Mouse (Mus musculus): ENCODE measurements at regions not wholly inside any gene's neighbourhood (a gene's known extent, or its start where the extent isn't known, plus 50 kb on each side); places are given as distances from the start of the nearest gene placed in this dataset.

GRCm38 (mm10) chr3:144367766-144368116 is 162.7 kb upstream of the Lmo4 start:
- Histone ChIP-seq H3K36me3 (ENCODE audit: control insufficient read depth, insufficient read depth) (no peaks in the 10 kb centered on the region), H3K9me3 (ENCODE audit: control insufficient read depth) (no peaks in the 10 kb centered on the region), H3K4me3 (ENCODE audit: low read depth, low read length) (no peak overlapping the region), H3K27ac (ENCODE audit: low read depth, low read length) (no peak overlapping the region), H3K27me3 (replicated peaks; ENCODE audit: control insufficient read depth, insufficient read depth, low read length) (no peaks in the 10 kb centered on the region), H3K4me1 (replicated peaks; ENCODE audit: control insufficient read depth, insufficient read depth, low read length) (no peaks in the 10 kb centered on the region), H3K4me2 (replicated peaks; ENCODE audit: low read depth) (peak overlapping the region; percentile 39), H3K9ac (ENCODE audit: low read depth, low read length) (no peak overlapping the region)
- WGBS, result 39% methylated on average over 7 of the region's 7 CpGs
- no peak for ATAC-seq
- TF ChIP-seq CTCF (IDR thresholded peaks at IDR 0.05; ENCODE audit: low read depth), result no peak

GRCm38 (mm10) chr3:144366976-144367765 is 162.2 kb upstream of the Lmo4 start:
- Histone ChIP-seq H3K4me3 (ENCODE audit: low read depth, low read length) (no peak overlapping the region), H3K4me1 (replicated peaks; ENCODE audit: control insufficient read depth, insufficient read depth, low read length) (no peaks in the 10 kb centered on the region), H3K27ac (ENCODE audit: low read depth, low read length) (no peak overlapping the region), H3K27me3 (replicated peaks; ENCODE audit: control insufficient read depth, insufficient read depth, low read length) (no peaks in the 10 kb centered on the region), H3K4me2 (replicated peaks; ENCODE audit: low read depth) (peak overlapping the region; percentile 39), H3K9ac (ENCODE audit: low read depth, low read length) (no peak overlapping the region), H3K36me3 (ENCODE audit: control insufficient read depth, insufficient read depth) (no peaks in the 10 kb centered on the region), H3K9me3 (ENCODE audit: control insufficient read depth) (no peaks in the 10 kb centered on the region)
- ATAC-seq, result no peak
- TF ChIP-seq CTCF (IDR thresholded peaks at IDR 0.05; ENCODE audit: low read depth), result peak; percentile 56
- 44% methylated on average over 22 of the region's 22 CpGs for WGBS

GRCm38 (mm10) chr3:144365894-144366293 is 160.9 kb upstream of the Lmo4 start:
- no peak for TF ChIP-seq CTCF (IDR thresholded peaks at IDR 0.05; ENCODE audit: low read depth)

DNA sequence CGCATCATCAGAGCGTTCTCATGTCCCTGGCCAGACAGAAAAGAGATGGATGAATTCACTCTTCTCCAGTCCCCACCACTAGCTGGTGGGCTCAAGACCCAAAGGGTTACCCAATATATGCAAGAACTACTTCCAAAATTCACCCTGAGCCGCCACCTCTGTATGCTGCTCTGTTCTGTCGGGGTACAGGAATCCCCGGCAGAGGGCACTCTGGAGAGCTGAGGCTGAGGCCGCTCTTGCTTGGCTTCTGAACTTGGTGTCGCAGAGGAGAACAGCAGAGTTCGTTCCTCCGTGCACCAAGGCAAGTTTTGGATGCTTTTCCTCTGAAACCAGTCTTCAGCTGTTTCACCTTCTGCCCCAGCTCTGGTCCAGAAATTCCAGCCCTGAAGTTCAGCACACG is 157.5 kb upstream of the Lmo4 start:
- H3K27ac ChIP-seq (ENCODE audit: low read depth, low read length), result no peak overlapping the region
- H3K4me3 ChIP-seq (ENCODE audit: low read depth, low read length), result no peak overlapping the region
- no peaks in the 10 kb centered on the region for H3K4me1 ChIP-seq (replicated peaks; ENCODE audit: control insufficient read depth, insufficient read depth, low read length)
- 72% methylated on average over 10 of the region's 10 CpGs for whole genome bisulfite sequencing
- H3K9me3 ChIP-seq (ENCODE audit: control insufficient read depth), result no peaks in the 10 kb centered on the region
- H3K9ac ChIP-seq (ENCODE audit: low read depth, low read length), result no peak overlapping the region
- H3K27me3 ChIP-seq (replicated peaks; ENCODE audit: control insufficient read depth, insufficient read depth, low read length), result no peaks in the 10 kb centered on the region
- H3K36me3 ChIP-seq (ENCODE audit: control insufficient read depth, insufficient read depth), result no peaks in the 10 kb centered on the region
- no peak overlapping the region for H3K4me2 ChIP-seq (replicated peaks; ENCODE audit: low read depth)
- no peak for ATAC-seq
- TF ChIP-seq CTCF (IDR thresholded peaks at IDR 0.05; ENCODE audit: low read depth), result peak; percentile 60

More at GRCm38 (mm10) chr3:144365894-144366293, 160.9 kb upstream of the Lmo4 start:
- no peaks in the 10 kb centered on the region for H3K36me3 ChIP-seq (ENCODE audit: control insufficient read depth, insufficient read depth)
- H3K27ac ChIP-seq (ENCODE audit: low read depth, low read length), result no peak overlapping the region
- H3K4me1 ChIP-seq (replicated peaks; ENCODE audit: control insufficient read depth, insufficient read depth, low read length), result no peaks in the 10 kb centered on the region
- H3K27me3 ChIP-seq (replicated peaks; ENCODE audit: control insufficient read depth, insufficient read depth, low read length), result no peaks in the 10 kb centered on the region
- no peak overlapping the region for H3K4me3 ChIP-seq (ENCODE audit: low read depth, low read length)
- no peak overlapping the region for H3K4me2 ChIP-seq (replicated peaks; ENCODE audit: low read depth)
- ATAC-seq, result no peak
- WGBS, result 83% methylated on average over 4 of the region's 4 CpGs
- no peaks in the 10 kb centered on the region for H3K9me3 ChIP-seq (ENCODE audit: control insufficient read depth)
- no peak overlapping the region for H3K9ac ChIP-seq (ENCODE audit: low read depth, low read length)

DNA sequence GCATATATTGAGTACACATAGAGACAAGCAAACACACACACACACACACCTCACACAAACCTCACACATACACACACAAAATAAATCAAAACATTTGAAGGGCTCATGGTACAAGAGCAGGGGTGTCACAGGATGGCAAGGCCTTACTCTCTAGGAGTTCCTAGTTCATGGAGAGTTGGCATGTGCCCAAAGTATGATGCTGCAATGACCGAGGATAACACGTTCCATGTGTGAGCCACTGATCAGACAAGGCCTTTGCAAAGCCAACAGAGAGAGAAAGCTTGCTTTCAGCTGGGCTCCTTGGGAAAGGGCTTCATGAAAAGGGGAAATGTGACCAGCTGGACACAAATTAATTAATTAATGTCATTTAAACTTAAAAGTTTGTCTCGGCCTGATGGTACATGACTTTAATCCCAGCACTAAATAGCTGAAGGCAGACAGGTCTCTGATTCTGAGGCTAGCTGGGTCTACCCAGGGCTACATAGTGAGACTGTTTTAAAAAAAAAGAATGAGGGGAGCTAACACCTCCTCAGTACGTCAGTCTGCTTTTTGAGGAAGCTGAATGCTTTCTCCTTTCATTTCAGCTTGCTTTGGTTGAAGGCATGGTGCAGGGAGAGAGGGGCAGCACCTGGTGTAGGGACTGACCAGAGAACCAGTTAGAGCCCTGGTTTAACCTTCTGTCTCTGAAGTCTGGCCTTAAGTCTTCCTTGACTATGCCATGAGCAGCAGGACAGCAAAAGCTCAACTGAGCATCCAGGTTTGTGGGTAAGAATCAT is 156.4 kb upstream of the Lmo4 start:
- no peak for ATAC-seq

GRCm38 (mm10) chr3:144356948-144357295 is 151.9 kb upstream of the Lmo4 start:
- Histone ChIP-seq H3K27me3 (replicated peaks; ENCODE audit: control insufficient read depth, insufficient read depth, low read length) (no peaks in the 10 kb centered on the region), H3K9ac (ENCODE audit: low read depth, low read length) (no peak overlapping the region), H3K4me2 (replicated peaks; ENCODE audit: low read depth) (no peak overlapping the region), H3K9me3 (ENCODE audit: control insufficient read depth) (no peaks in the 10 kb centered on the region), H3K36me3 (ENCODE audit: control insufficient read depth, insufficient read depth) (no peaks in the 10 kb centered on the region), H3K27ac (ENCODE audit: low read depth, low read length) (no peak overlapping the region), H3K4me3 (ENCODE audit: low read depth, low read length) (no peak overlapping the region), H3K4me1 (replicated peaks; ENCODE audit: control insufficient read depth, insufficient read depth, low read length) (no peaks in the 10 kb centered on the region)
- WGBS, result 77% methylated on average over 11 of the region's 11 CpGs
- ATAC-seq, result no peak
- TF ChIP-seq CTCF (IDR thresholded peaks at IDR 0.05; ENCODE audit: low read depth), result no peak

More for the DNA sequence above, 156.4 kb upstream of the Lmo4 start:
- TF ChIP-seq CTCF (IDR thresholded peaks at IDR 0.05; ENCODE audit: low read depth), result no peak
- H3K9me3 ChIP-seq (ENCODE audit: control insufficient read depth), result no peaks in the 10 kb centered on the region
- H3K27ac ChIP-seq (ENCODE audit: low read depth, low read length), result no peak overlapping the region
- H3K4me2 ChIP-seq (replicated peaks; ENCODE audit: low read depth), result no peak overlapping the region
- 84% methylated on average over 4 of the region's 4 CpGs for WGBS
- H3K4me1 ChIP-seq (replicated peaks; ENCODE audit: control insufficient read depth, insufficient read depth, low read length), result no peaks in the 10 kb centered on the region
- no peak overlapping the region for H3K4me3 ChIP-seq (ENCODE audit: low read depth, low read length)
- no peaks in the 10 kb centered on the region for H3K27me3 ChIP-seq (replicated peaks; ENCODE audit: control insufficient read depth, insufficient read depth, low read length)
- no peak overlapping the region for H3K9ac ChIP-seq (ENCODE audit: low read depth, low read length)
- no peaks in the 10 kb centered on the region for H3K36me3 ChIP-seq (ENCODE audit: control insufficient read depth, insufficient read depth)

All from intestine, postnatal 0 days (tissue).